Mouse (Mus musculus) hindbrain, embryonic 14.5 days (tissue): ENCODE measurements around the gene Rab25. TPM values are rescaled to one million over a fixed set of nuclear protein-coding genes. Genes with fewer than 3 reads are reported as not detected.

Experiments
- ATAC-seq: fragments of 200-750 bp; cut with Nextera tagmentation; 2 replicates; pipeline ENCODE4 v1.8.0; 2017; ENCODE audit warnings: moderate number of reproducible peaks, mild to moderate bottlenecking, moderate TSS enrichment, moderate library complexity; ENCODE audit not compliant: low FRiP score
- DNase-seq: peaks from one replicate; pipeline ENCODE4 v3.0.0-alpha.2; 2015; ENCODE audit warnings: low spot score
- H3K27ac ChIP-seq: fragments of 300-500 bp; sonication (generic); 2 replicates; pipeline ENCODE4 v1.5.1; 2014; ENCODE audit warnings: mild to moderate bottlenecking, moderate library complexity
- H3K27me3 ChIP-seq: fragments of 300-500 bp; sonication (generic); 2 replicates; pipeline ENCODE4 v1.6.1; 2014; ENCODE audit warnings: mild to moderate bottlenecking, low read length, mixed read lengths; ENCODE audit not compliant: control insufficient read depth, insufficient read depth
- H3K36me3 ChIP-seq: fragments of 300-500 bp; sonication (generic); replicated peaks from 2 replicates; pipeline ENCODE4 v1.6.1; 2014; ENCODE audit not compliant: control insufficient read depth, insufficient read depth
- H3K4me1 ChIP-seq: fragments of 300-500 bp; sonication (generic); replicated peaks from 2 replicates; pipeline ENCODE4 v1.6.1; 2014; ENCODE audit warnings: antibody characterized with exemption, low read length, mixed read lengths; ENCODE audit not compliant: control insufficient read depth, insufficient read depth
- H3K4me2 ChIP-seq: fragments of 300-500 bp; sonication (generic); replicated peaks from 2 replicates; pipeline ENCODE4 v1.6.1; 2014; ENCODE audit warnings: mild to moderate bottlenecking, moderate library complexity
- H3K4me3 ChIP-seq: fragments of 300-500 bp; sonication (generic); replicated peaks from 2 replicates; pipeline ENCODE4 v1.5.1; 2014; ENCODE audit warnings: mild to moderate bottlenecking, low read length
- H3K9ac ChIP-seq: fragments of 300-500 bp; sonication (generic); 2 replicates; pipeline ENCODE4 v1.6.1; 2014
- H3K9me3 ChIP-seq: fragments of 300-500 bp; sonication (generic); 2 replicates; pipeline ENCODE4 v1.6.1; 2016; ENCODE audit warnings: low read length; ENCODE audit not compliant: control insufficient read depth
- WGBS: fragments of 180-500 bp; shearing (Covaris S2); extraction: QIAGEN DNeasy Blood & Tissue Kit; methylation state at CpG from one replicate; pipeline ENCODE4 v1.1.7; 2014; 5-methylcytosine and 5-hydroxymethylcytosine counted together
- polyA plus RNA-seq: library from polyadenylated mRNA; unstranded; fragments of >200 nt; fragmentation: Nextera tagmentation; extraction: Ambion mirVana; gene quantifications from 2 replicates; pipeline ENCODE4 v1.2.1, GENCODE M21; 2014

Rab25 gene
- polyA plus RNA-seq, 1 experiment from 2014 or later: 0.20 TPM

GRCm38 (mm10) chr3:88556616-88557015 is 8.5 kb upstream of the Rab25 start:
- WGBS: 95% methylated on average over 8 of the region's 8 CpGs
- no peak overlapping the region for H3K27ac ChIP-seq
- no peaks in the 10 kb centered on the region for H3K27me3 ChIP-seq
- no peaks in the 10 kb centered on the region for H3K9me3 ChIP-seq
- H3K4me1 ChIP-seq: peaks cover 17% of the 10 kb centered on the region
- DNase-seq: no peak
- no peak for ATAC-seq
- no peak overlapping the region for H3K4me3 ChIP-seq
- H3K9ac ChIP-seq: no peak overlapping the region
- H3K4me2 ChIP-seq: no peak overlapping the region
- peaks cover 63% of the 10 kb centered on the region for H3K36me3 ChIP-seq

- Histone ChIP-seq H3K9ac (no peak overlapping the region), H3K9me3 (no peaks in the 10 kb centered on the region), H3K4me2 (no peak overlapping the region), H3K4me1 (peaks cover 17% of the 10 kb centered on the region), H3K27me3 (no peaks in the 10 kb centered on the region), H3K36me3 (peaks cover 55% of the 10 kb centered on the region), H3K4me3 (no peak overlapping the region), H3K27ac (no peak overlapping the region)
- no peak for DNase-seq
- WGBS: 95% methylated on average over 6 of the region's 6 CpGs
- ATAC-seq: no peak
Observed at GRCm38 (mm10) chr3:88555731-88556130, 7.6 kb upstream of the Rab25 start.

- WGBS: 91% methylated on average over 5 of the region's 5 CpGs
- Histone ChIP-seq H3K9me3 (no peaks in the 10 kb centered on the region), H3K4me2 (peak overlapping the region; percentile 80), H3K36me3 (peaks cover 49% of the 10 kb centered on the region), H3K9ac (0 out of 2 replicates have a peak overlapping the region, but pooled peaks have one; percentile 76), H3K27me3 (no peaks in the 10 kb centered on the region), H3K4me3 (peak overlapping the region; percentile 76; the same call in 1 of the 2 replicates), H3K27ac (no peak overlapping the region), H3K4me1 (peaks cover 17% of the 10 kb centered on the region)
- ATAC-seq (no peak), DNase-seq (no peak)
Observed at GRCm38 (mm10) chr3:88555069-88555605, 7.0 kb upstream of the Rab25 start.

DNA sequence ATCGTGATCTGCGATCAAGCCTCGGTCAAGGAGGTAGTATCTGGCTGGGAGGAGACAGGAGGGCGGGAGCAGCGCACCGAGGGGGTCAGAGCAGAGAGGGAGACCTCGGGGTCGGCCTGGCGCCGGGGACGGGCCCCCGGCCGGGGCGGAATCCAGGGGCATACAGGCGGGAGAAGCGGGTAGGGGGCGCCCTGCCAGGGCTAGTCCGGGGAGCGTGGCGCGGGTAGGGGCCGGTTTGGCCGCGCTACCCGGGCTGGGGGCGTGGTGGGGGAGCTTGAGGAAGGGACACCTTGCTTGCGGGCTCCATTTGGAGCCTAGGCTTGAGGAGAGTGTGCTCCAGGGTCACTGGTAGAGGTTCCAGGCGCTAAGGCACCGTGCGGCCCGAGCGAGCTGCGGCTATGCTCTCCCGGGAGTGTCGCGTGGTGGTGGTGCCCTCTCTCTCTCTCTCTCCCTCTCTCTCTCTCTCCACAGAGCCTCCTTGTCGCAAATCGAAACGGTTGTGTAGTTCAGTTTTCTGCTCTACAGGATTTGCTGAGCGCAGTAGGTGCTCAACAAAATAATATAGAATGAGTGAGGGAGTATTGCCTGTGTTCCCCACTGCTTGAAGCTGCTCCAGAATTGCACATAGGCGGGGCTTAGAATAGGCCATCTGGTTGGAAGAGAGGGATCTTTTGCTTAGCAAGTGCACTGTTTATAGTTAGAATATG is 5.9 kb upstream of the Rab25 start:
- Histone ChIP-seq H3K4me3 (peak overlapping the region; percentile 76), H3K27me3 (no peaks in the 10 kb centered on the region), H3K9me3 (no peaks in the 10 kb centered on the region), H3K4me1 (peaks cover 17% of the 10 kb centered on the region), H3K36me3 (peaks cover 38% of the 10 kb centered on the region), H3K27ac (peak overlapping the region; percentile 91), H3K9ac (peak overlapping the region; percentile 76), H3K4me2 (peak overlapping the region; percentile 80)
- ATAC-seq (peak; percentile 36), DNase-seq (no peak)
- under 1% methylated on average over 41 of the region's 41 CpGs for WGBS

- peak within 1 kb of the TSS; percentile 76 for H3K9ac ChIP-seq
- peak within 1 kb of the TSS; percentile 80 for H3K4me2 ChIP-seq
- peak within 1 kb of the TSS; percentile 76 for H3K4me3 ChIP-seq
- no peaks in the 10 kb centered on the region for H3K9me3 ChIP-seq
- peak within 1 kb of the TSS; percentile 91 for H3K27ac ChIP-seq
- DNase-seq: peak; percentile 86
- WGBS: under 1% methylated on average over 27 of the region's 37 CpGs
- peak; percentile 86 for ATAC-seq
- no peaks in the 10 kb centered on the region for H3K27me3 ChIP-seq
- peaks cover 17% of the 10 kb centered on the region for H3K4me1 ChIP-seq
- peaks cover 33% of the 10 kb centered on the region for H3K36me3 ChIP-seq
Observed at GRCm38 (mm10) chr3:88553525-88553879, 5.4 kb upstream of the Rab25 start, which contains the start of gene Ubqln4. TSS of gene Ubqln4 (plus strand) at chr3:88553758.

GRCm38 (mm10) chr3:88552676-88553524 is 4.8 kb upstream of the Rab25 start, which contains the start of gene Lamtor2:
TSS of gene Lamtor2 (minus strand) at chr3:88553074.
- ATAC-seq: peak; percentile 91
- under 1% methylated on average over 48 of the region's 48 CpGs for WGBS
- H3K27ac ChIP-seq: peak within 1 kb of the TSS; percentile 91

DNA sequence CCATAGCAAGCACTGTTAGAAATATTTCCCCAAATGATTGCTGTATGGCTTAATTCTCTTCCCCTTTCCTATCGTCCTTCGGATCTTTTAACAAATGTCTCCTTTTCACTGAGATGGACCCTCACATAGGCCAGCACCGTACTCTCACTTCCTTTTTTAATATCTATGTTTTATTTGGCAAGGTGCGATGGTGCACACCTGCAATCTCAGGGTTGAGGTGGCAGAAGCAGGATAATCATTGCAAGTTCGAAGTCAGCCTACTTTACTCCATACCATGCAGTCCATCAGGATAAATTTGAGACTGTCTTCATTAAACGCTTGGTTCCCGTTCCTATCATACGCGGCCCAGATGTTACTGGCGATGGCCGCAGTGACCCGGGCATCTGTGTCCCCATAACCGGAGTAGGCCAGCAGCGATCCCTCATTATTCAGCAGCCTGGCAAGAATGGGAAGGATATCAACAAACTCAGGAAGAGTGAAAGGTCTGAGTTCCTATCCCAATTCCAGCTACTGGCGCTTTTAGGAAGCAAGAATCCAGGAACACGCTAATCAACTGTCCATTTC is 4.1 kb upstream of the Rab25 start:
- 23% methylated on average over 16 of the region's 16 CpGs for WGBS
- ATAC-seq (no peak), DNase-seq (no peak)
- Histone ChIP-seq H3K9me3 (no peaks in the 10 kb centered on the region), H3K4me3 (peak overlapping the region; percentile 76), H3K27me3 (no peaks in the 10 kb centered on the region), H3K4me1 (peaks cover 17% of the 10 kb centered on the region), H3K27ac (peak overlapping the region; percentile 91), H3K36me3 (peaks cover 20% of the 10 kb centered on the region), H3K9ac (peak overlapping the region; percentile 70), H3K4me2 (peak overlapping the region; percentile 80)

More at GRCm38 (mm10) chr3:88552676-88553524, 4.8 kb upstream of the Rab25 start, which contains the start of gene Lamtor2:
- Histone ChIP-seq H3K27me3 (no peaks in the 10 kb centered on the region), H3K9ac (peak within 1 kb of the TSS; percentile 76), H3K9me3 (no peaks in the 10 kb centered on the region), H3K4me3 (peak within 1 kb of the TSS; percentile 76), H3K4me1 (peaks cover 17% of the 10 kb centered on the region), H3K36me3 (peaks cover 27% of the 10 kb centered on the region), H3K4me2 (peak within 1 kb of the TSS; percentile 80)
- peak; percentile 98 for DNase-seq

GRCm38 (mm10) chr3:88551586-88551985 is 3.5 kb upstream of the Rab25 start:
- Histone ChIP-seq H3K36me3 (peaks cover 15% of the 10 kb centered on the region), H3K9me3 (no peaks in the 10 kb centered on the region), H3K4me2 (peak overlapping the region; percentile 80; the same call in 1 of the 2 replicates), H3K4me1 (peaks cover 17% of the 10 kb centered on the region), H3K9ac (peak overlapping the region; percentile 70; the same call in 1 of the 2 replicates), H3K27me3 (no peaks in the 10 kb centered on the region), H3K4me3 (0 out of 2 replicates have a peak overlapping the region, but pooled peaks have one; percentile 76), H3K27ac (no peak overlapping the region)
- 84% methylated on average over 4 of the region's 4 CpGs for WGBS
- no peak for ATAC-seq
- DNase-seq: no peak
